Mouse (Mus musculus): ENCODE data around the gene Poc1a.

DNA sequence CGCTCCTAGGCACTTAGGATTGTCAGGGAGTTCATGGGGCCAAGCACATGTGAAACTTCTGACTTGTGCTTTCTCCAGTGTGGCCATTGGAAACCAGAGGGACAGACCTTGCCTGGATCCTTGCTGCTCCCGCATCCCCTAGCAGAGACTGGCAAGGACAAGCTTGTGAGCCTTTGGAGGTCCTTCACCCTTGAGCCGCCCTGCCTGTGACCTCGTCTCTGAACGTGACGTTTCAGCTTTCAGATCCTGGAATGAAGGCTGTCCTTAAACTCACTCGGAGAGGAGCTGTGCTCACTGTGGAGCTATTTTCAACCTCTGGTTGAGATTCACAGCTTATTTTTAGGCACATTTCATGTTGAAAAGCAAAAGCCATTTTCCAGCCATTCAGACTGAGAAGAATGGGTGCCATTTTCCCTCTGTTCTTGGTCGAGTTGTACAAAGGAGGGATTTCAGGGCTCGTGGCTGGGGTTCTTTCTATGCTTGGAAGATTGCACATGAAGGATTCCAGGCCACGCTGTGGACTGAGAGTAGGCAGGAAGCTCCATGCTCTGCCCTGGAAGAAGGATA is 30.8 kb downstream of the Poc1a start:
- TF ChIP-seq POLR2A (IDR thresholded peaks at IDR 0.05; ENCODE audit: extremely low read depth, insufficient read depth, low read length) (no peak), CTCF (IDR thresholded peaks at IDR 0.05; ENCODE audit: extremely low read depth, insufficient read depth, low read length) (no peak)
